Mouse (Mus musculus) hindbrain, embryonic 13.5 days (tissue): Measurements from ENCODE around the gene Nell1. TPM values are rescaled to one million over a fixed set of nuclear protein-coding genes. Genes with fewer than 3 reads are reported as not detected.

Experiments used
- ATAC-seq: fragments of 200-750 bp; cut with Nextera tagmentation; 2 replicates; pipeline ENCODE4 v1.8.0; 2017; ENCODE audit warnings: moderate TSS enrichment; ENCODE audit not compliant: low FRiP score
- H3K27ac ChIP-seq: fragments of 300-500 bp; sonication (generic); 2 replicates; pipeline ENCODE4 v1.5.1; 2015; ENCODE audit warnings: inconsistent platforms, mild to moderate bottlenecking, moderate library complexity
- H3K27me3 ChIP-seq: fragments of 300-500 bp; sonication (generic); 2 replicates; pipeline ENCODE4 v1.6.1; 2015; ENCODE audit warnings: mild to moderate bottlenecking, inconsistent platforms
- H3K36me3 ChIP-seq: fragments of 300-500 bp; sonication (generic); 2 replicates; pipeline ENCODE4 v1.6.1; 2015; ENCODE audit warnings: mild to moderate bottlenecking, inconsistent platforms
- H3K4me1 ChIP-seq: fragments of 300-500 bp; sonication (generic); replicated peaks from 2 replicates; pipeline ENCODE4 v1.6.1; 2015; ENCODE audit warnings: inconsistent platforms
- H3K4me2 ChIP-seq: fragments of 300-500 bp; sonication (generic); 2 replicates; pipeline ENCODE4 v1.6.1; 2015; ENCODE audit warnings: inconsistent platforms, mild to moderate bottlenecking, moderate library complexity
- H3K4me3 ChIP-seq: fragments of 300-500 bp; sonication (generic); 2 replicates; pipeline ENCODE4 v1.5.1; 2015; ENCODE audit warnings: mild to moderate bottlenecking, inconsistent platforms
- H3K9ac ChIP-seq: fragments of 300-500 bp; sonication (generic); 2 replicates; pipeline ENCODE4 v1.6.1; 2015; ENCODE audit warnings: mild to moderate bottlenecking, inconsistent platforms
- H3K9me3 ChIP-seq: fragments of 300-500 bp; sonication (generic); 2 replicates; pipeline ENCODE4 v1.6.1; 2016; ENCODE audit warnings: inconsistent platforms
- WGBS: fragments of 180-500 bp; shearing (Covaris S2); methylation state at CpG from one replicate; pipeline ENCODE4 v1.1.7; 2015; 5-methylcytosine and 5-hydroxymethylcytosine counted together
- polyA plus RNA-seq: library from polyadenylated mRNA; unstranded; fragments of >200 nt; fragmentation: Nextera tagmentation; extraction: Ambion mirVana; gene quantifications from 2 replicates; pipeline ENCODE4 v1.2.1, GENCODE M21; 2015

The Nell1 gene
- polyA plus RNA-seq, 1 experiment from 2014 or later = 15.7 TPM

GRCm38 (mm10) chr7:50501562-50501961, 526.9 kb downstream of the Nell1 start:
- Histone ChIP-seq H3K4me3 (no peak overlapping the region), H3K4me1 (no peaks in the 10 kb centered on the region), H3K27me3 (no peaks in the 10 kb centered on the region), H3K4me2 (no peak overlapping the region), H3K9ac (no peak overlapping the region), H3K27ac (no peak overlapping the region; the same call in 1 of the 2 replicates), H3K36me3 (no peaks in the 10 kb centered on the region), H3K9me3 (no peaks in the 10 kb centered on the region)
- ATAC-seq = no peak
- 75% methylated on average over 4 of the region's 4 CpGs for WGBS

DNA sequence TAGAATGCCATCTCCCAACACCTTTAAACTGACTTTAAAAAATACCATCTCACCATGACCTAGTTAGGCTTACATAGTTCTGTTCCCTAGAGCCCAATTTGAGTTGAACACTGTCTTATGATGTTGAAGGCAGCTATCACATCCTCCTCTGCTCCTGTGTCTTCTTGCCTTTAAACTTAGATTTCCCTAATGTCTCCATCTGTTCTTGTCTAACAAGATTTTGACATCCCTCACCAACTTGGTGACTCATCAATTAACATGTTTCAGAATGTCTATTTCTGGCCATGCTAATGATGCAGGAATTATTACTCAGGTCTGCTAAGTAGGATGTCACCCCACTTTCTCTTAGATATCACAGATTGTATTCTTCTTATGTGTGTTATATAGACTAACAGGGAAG, 532.4 kb downstream of the Nell1 start:
- Histone ChIP-seq H3K4me2 (no peak overlapping the region), H3K4me3 (no peak overlapping the region), H3K27me3 (no peaks in the 10 kb centered on the region), H3K4me1 (no peaks in the 10 kb centered on the region), H3K9me3 (no peaks in the 10 kb centered on the region), H3K36me3 (no peaks in the 10 kb centered on the region), H3K9ac (no peak overlapping the region), H3K27ac (no peak overlapping the region)
- ATAC-seq = no peak

DNA sequence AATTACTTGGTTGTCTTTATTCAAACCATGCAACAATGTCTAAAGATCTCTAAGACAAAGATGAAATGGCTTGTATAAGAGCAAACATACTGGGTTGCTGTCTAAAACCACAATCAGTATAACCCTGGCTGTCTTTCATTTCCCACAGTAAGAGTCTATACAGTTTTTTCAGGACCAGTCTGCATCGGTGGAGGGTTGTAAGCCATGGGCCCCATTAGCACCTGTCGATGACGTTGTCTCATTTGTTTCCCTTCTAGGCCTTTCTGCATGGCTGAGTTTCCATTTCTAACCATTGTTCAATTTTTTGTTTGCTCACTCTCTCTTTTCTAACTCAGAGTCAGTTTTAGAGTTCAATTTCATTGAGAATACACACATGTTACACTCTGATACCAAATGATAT, 540.2 kb downstream of the Nell1 start:
- no peaks in the 10 kb centered on the region for H3K9me3 ChIP-seq
- no peak for ATAC-seq
- H3K36me3 ChIP-seq = no peaks in the 10 kb centered on the region
- H3K4me1 ChIP-seq = no peaks in the 10 kb centered on the region
- 48% methylated on average over 3 of the region's 3 CpGs for WGBS
- no peak overlapping the region for H3K4me2 ChIP-seq
- H3K4me3 ChIP-seq = no peak overlapping the region
- H3K27ac ChIP-seq = no peak overlapping the region
- no peaks in the 10 kb centered on the region for H3K27me3 ChIP-seq
- H3K9ac ChIP-seq = no peak overlapping the region

- no peaks in the 10 kb centered on the region for H3K9me3 ChIP-seq
- H3K4me2 ChIP-seq = no peak overlapping the region
- H3K4me1 ChIP-seq = no peaks in the 10 kb centered on the region
- H3K27ac ChIP-seq = no peak overlapping the region
- no peak for ATAC-seq
- H3K9ac ChIP-seq = no peak overlapping the region
- H3K4me3 ChIP-seq = no peak overlapping the region
- no peaks in the 10 kb centered on the region for H3K27me3 ChIP-seq
- no peaks in the 10 kb centered on the region for H3K36me3 ChIP-seq
- 88% methylated on average over 3 of the region's 3 CpGs for WGBS
Observed at GRCm38 (mm10) chr7:50516681-50517080, 542.0 kb downstream of the Nell1 start.

DNA sequence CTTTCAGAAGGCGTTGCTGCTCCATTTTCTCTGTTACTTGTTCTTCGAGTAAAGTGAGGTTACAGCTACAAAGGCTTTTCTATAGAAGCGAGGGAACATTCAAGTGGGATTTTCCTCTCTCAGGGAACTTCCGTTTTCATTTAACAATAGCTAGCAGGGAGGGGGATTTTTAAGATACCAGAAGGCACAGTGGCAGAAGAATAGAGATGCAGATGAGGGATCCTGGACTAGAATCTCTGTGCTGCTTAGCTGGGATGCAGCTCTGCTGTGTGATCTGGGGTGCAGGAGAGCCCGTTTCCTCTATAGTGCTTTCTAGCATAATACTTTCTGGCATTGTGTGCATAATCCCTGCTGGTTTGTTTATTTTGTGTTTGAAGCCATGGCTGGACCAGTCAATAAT, 568.7 kb downstream of the Nell1 start:
- no peak overlapping the region for H3K4me3 ChIP-seq
- H3K36me3 ChIP-seq = no peaks in the 10 kb centered on the region
- no peaks in the 10 kb centered on the region for H3K27me3 ChIP-seq
- ATAC-seq = no peak
- H3K4me1 ChIP-seq = no peaks in the 10 kb centered on the region
- no peak overlapping the region for H3K27ac ChIP-seq
- WGBS = 41% methylated on average over 5 of the region's 5 CpGs
- H3K4me2 ChIP-seq = no peak overlapping the region
- H3K9ac ChIP-seq = no peak overlapping the region
- H3K9me3 ChIP-seq = no peaks in the 10 kb centered on the region

GRCm38 (mm10) chr7:50549572-50549971, 574.9 kb downstream of the Nell1 start:
- H3K9ac ChIP-seq = no peak overlapping the region
- H3K4me1 ChIP-seq = no peaks in the 10 kb centered on the region
- 74% methylated on average over 3 of the region's 3 CpGs for WGBS
- no peaks in the 10 kb centered on the region for H3K36me3 ChIP-seq
- no peak overlapping the region for H3K4me2 ChIP-seq
- no peaks in the 10 kb centered on the region for H3K9me3 ChIP-seq
- H3K27ac ChIP-seq = no peak overlapping the region
- no peak for ATAC-seq
- no peaks in the 10 kb centered on the region for H3K27me3 ChIP-seq
- no peak overlapping the region for H3K4me3 ChIP-seq

GRCm38 (mm10) chr7:50551426-50551825, 576.8 kb downstream of the Nell1 start:
- H3K27me3 ChIP-seq = no peaks in the 10 kb centered on the region
- no peak for ATAC-seq
- 74% methylated on average over 4 of the region's 4 CpGs for WGBS

DNA sequence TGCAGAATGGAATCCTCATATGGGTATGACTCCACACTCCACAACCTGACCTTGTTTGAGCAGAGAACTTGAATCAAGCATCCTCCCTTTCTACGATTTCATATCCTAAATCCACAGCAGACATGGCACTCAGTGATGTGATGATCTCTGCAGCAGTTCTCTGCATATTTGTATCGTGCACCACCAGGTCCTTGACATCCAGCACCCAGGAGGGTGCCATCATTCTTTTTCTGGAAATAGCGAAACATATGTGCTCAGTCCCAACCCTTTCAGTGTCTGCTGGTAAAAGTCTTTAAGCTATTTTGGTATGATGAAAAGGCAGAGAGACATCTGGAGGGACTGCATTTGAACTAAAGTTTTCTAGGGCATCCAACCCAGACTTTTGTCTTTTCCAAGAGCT, 588.0 kb downstream of the Nell1 start:
- no peaks in the 10 kb centered on the region for H3K9me3 ChIP-seq
- no peak overlapping the region for H3K4me3 ChIP-seq
- no peak overlapping the region for H3K4me2 ChIP-seq
- H3K27me3 ChIP-seq = no peaks in the 10 kb centered on the region
- 81% methylated on average over 3 of the region's 3 CpGs for WGBS
- H3K27ac ChIP-seq = no peak overlapping the region
- no peak for ATAC-seq
- H3K4me1 ChIP-seq = no peaks in the 10 kb centered on the region
- H3K9ac ChIP-seq = no peak overlapping the region
- H3K36me3 ChIP-seq = no peaks in the 10 kb centered on the region

More at GRCm38 (mm10) chr7:50551426-50551825, 576.8 kb downstream of the Nell1 start:
- no peak overlapping the region for H3K4me3 ChIP-seq
- H3K36me3 ChIP-seq = no peaks in the 10 kb centered on the region
- H3K4me1 ChIP-seq = no peaks in the 10 kb centered on the region
- no peak overlapping the region for H3K27ac ChIP-seq
- no peaks in the 10 kb centered on the region for H3K9me3 ChIP-seq
- H3K9ac ChIP-seq = no peak overlapping the region
- H3K4me2 ChIP-seq = no peak overlapping the region

- WGBS = 69% methylated on average over 7 of the region's 7 CpGs
- Histone ChIP-seq H3K36me3 (no peaks in the 10 kb centered on the region), H3K9me3 (no peaks in the 10 kb centered on the region), H3K9ac (no peak overlapping the region), H3K4me2 (no peak overlapping the region), H3K27ac (no peak overlapping the region), H3K27me3 (no peaks in the 10 kb centered on the region), H3K4me1 (no peaks in the 10 kb centered on the region), H3K4me3 (no peak overlapping the region)
- no peak for ATAC-seq
Observed at GRCm38 (mm10) chr7:50573841-50574240, 599.2 kb downstream of the Nell1 start.

DNA sequence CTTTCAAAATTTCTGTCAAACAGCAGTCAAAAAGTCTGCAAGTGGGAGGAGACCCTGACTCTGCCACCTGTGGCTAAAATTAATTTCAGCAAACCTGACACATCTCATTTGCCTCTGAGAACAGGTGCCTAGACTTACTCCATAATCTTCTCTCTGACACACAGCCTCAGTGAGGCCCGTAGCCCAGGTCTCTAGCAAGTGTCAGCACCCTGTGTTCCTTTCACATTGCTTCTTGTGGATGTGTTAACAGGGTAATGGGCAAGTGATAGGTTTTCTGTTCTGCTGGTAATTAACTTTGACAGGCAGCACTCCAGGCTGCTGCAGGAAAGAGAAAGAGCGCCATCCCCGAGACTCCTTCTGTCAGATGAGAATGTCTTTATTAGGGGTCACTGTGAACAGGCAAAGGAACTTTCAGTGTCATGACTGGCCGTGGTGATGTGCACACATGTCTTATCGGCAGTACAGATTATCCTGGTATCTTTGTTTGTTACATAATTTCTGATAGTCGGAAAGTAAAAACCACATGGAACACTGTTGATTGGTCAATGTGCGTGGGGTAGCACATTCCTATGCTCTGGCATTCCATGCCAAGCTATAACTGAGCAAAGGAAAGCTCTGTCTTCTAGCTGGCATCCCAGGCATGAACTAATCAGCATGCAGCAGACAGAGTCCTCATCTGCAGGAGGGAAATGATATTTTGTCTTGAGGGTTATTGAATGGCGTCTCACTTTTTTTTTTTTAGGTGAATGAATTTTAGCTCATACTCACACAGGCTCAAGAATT, 614.2 kb downstream of the Nell1 start:
- H3K4me1 ChIP-seq = peaks cover 6% of the 10 kb centered on the region; the same call in 1 of the 2 replicates
- ATAC-seq = no peak
- no peak overlapping the region for H3K9ac ChIP-seq
- WGBS = 64% methylated on average over 8 of the region's 8 CpGs
- H3K27me3 ChIP-seq = no peaks in the 10 kb centered on the region
- no peak overlapping the region for H3K4me2 ChIP-seq
- H3K4me3 ChIP-seq = no peak overlapping the region
- no peaks in the 10 kb centered on the region for H3K9me3 ChIP-seq
- H3K36me3 ChIP-seq = no peaks in the 10 kb centered on the region
- H3K27ac ChIP-seq = no peak overlapping the region

- H3K4me1 ChIP-seq = no peaks in the 10 kb centered on the region
Observed at GRCm38 (mm10) chr7:50598890-50599289, 624.2 kb downstream of the Nell1 start, which contains the start of gene 4933405O20Rik. 4933405O20Rik (plus strand) TSS chr7:50599190.

DNA sequence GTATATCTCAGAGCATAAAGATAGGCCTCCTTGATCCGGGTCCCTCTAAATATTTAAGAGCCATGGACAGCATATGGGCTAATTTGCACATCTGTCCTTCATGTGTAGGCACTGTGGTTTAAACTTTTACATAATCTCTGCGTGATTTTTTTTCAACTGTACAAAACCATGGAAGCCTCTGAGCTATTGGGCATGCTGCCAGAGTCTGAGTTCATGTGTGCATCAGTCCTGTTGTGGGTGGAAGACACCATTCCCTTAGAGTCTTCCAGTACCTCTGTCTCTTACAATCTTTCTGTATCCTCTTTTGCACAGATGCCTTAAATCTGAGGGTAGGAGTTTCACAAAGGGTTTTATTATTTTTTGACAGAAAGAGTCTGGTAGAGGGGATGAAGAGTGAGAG, 639.4 kb downstream of the Nell1 start:
- 65% methylated on average over 2 of the region's 2 CpGs for WGBS
- Histone ChIP-seq H3K27me3 (no peaks in the 10 kb centered on the region), H3K4me2 (no peak overlapping the region), H3K4me3 (no peak overlapping the region), H3K4me1 (no peaks in the 10 kb centered on the region), H3K9ac (no peak overlapping the region), H3K27ac (no peak overlapping the region), H3K36me3 (no peaks in the 10 kb centered on the region), H3K9me3 (no peaks in the 10 kb centered on the region)
- no peak for ATAC-seq

More at GRCm38 (mm10) chr7:50598890-50599289, 624.2 kb downstream of the Nell1 start, which contains the start of gene 4933405O20Rik:
- Histone ChIP-seq H3K9me3 (no peaks in the 10 kb centered on the region), H3K9ac (no peak within 1 kb of the TSS), H3K4me3 (no peak within 1 kb of the TSS), H3K4me2 (no peak within 1 kb of the TSS), H3K36me3 (no peaks in the 10 kb centered on the region), H3K27me3 (no peaks in the 10 kb centered on the region), H3K27ac (no peak within 1 kb of the TSS)
- WGBS = 88% methylated on average over 3 of the region's 3 CpGs
- no peak for ATAC-seq

DNA sequence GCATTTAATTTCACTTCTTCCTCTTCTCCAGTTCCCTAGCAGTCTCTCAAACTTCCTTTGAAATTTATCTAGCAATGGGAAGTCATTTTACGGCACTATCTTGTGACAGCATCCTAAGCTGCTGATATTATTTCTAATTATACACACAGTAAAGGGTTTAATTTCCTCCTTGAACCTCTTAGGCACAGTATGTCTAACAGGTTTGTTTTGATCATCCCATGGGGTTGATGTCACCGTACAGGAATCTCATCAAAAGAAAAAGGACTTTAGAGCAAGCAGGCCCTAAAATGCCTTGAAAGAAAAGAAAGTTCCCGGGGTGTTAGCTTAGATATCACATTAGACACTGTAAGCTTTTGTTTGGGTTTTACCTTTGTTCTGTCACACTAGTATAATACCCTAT, 654.5 kb downstream of the Nell1 start:
- WGBS = 66% methylated on average over 3 of the region's 3 CpGs
- H3K27ac ChIP-seq = no peak overlapping the region

More for the DNA sequence above, 654.5 kb downstream of the Nell1 start:
- no peak overlapping the region for H3K4me3 ChIP-seq
- H3K4me2 ChIP-seq = no peak overlapping the region
- no peak overlapping the region for H3K9ac ChIP-seq
- no peak for ATAC-seq
- H3K27me3 ChIP-seq = no peaks in the 10 kb centered on the region
- no peaks in the 10 kb centered on the region for H3K36me3 ChIP-seq
- no peaks in the 10 kb centered on the region for H3K9me3 ChIP-seq
- H3K4me1 ChIP-seq = no peaks in the 10 kb centered on the region
